In genomic region chr8:87417466-87417865, GRCm38 (mm10) we compare ENCODE assay signal across 27 mouse cellular contexts. TPM values are rescaled to one million over a fixed set of nuclear protein-coding genes. Genes with fewer than 3 reads are reported as not detected.
DNase-seq lines count a peak whose midpoint lies in the region; ATAC-seq lines count a peak whose summit lies in the region.
"Had no signal": no experiment of that assay in that cellular context is flagged by ENCODE, and none has a peak within 500 bp of the region (broad histone marks: within the 10 kb centered on the region; RNA-seq: fewer than 3 reads in every experiment).

No protein-coding gene starts in this region.

- no peak overlapping the region for H3K4me2 ChIP-seq in kidney, embryonic 14.5 days (replicated peaks; ENCODE audit: low read depth, low read length)
- H3K4me2 ChIP-seq: embryonic facial prominence, embryonic 13.5 days; forebrain, embryonic 12.5 days; forebrain, embryonic 15.5 days; heart, embryonic 12.5 days; heart, embryonic 15.5 days; hindbrain, embryonic 14.5 days had no signal

- peak; percentile 23 for DNase-seq in cerebellum, adult 9-11 months
- DNase-seq in heart, adult 11 months = peak; percentile 62
- DNase-seq in heart, adult 9 months (ENCODE audit: low spot score in 2 of 2) = no peak
- DNase-seq in cerebellum, postnatal 25 days = peak; percentile 32 to 36
- DNase-seq: adrenal gland, adult 2 months; adrenal gland, postnatal 14 days; embryo, embryonic 11 days; gastrocnemius, postnatal 25 days; heart, adult 2 months; heart, postnatal 14 days; heart, postnatal 4 days; kidney, adult 18-20 months; kidney, adult 9 months had no signal

- no peaks in the 10 kb centered on the region for H3K4me1 ChIP-seq in kidney, embryonic 14.5 days (ENCODE audit: control insufficient read depth, insufficient read depth, low read length)
- H3K4me1 ChIP-seq: embryonic facial prominence, embryonic 13.5 days; forebrain, embryonic 12.5 days; forebrain, embryonic 15.5 days; heart, embryonic 12.5 days; heart, embryonic 15.5 days had no signal

- 58% methylated on average over 2 of the region's 2 CpGs for WGBS in kidney, embryonic 14.5 days

- ATAC-seq in cerebellum, adult (ENCODE audit: insufficient number of reproducible peaks, low FRiP score, low TSS enrichment) = no peak
- ATAC-seq in kidney, embryonic 14.5 days (ENCODE audit: low FRiP score, low TSS enrichment) = no peak
- ATAC-seq: CD4-positive, CD25-positive, alpha-beta regulatory T cell, adult 4 months; forebrain, embryonic 15.5 days; hindbrain, postnatal 0 days; inflammation-experienced regulatory T-cells, adult 6 months; intestine, embryonic 16.5 days had no signal

- no peaks in the 10 kb centered on the region for H3K36me3 ChIP-seq in kidney, embryonic 14.5 days (ENCODE audit: control insufficient read depth, insufficient read depth, low read length)
- H3K36me3 ChIP-seq: embryonic facial prominence, embryonic 10.5 days; embryonic facial prominence, embryonic 13.5 days; forebrain, embryonic 12.5 days; forebrain, embryonic 15.5 days; heart, embryonic 12.5 days; heart, embryonic 15.5 days had no signal

- H3K9me3 ChIP-seq in kidney, embryonic 14.5 days (ENCODE audit: control insufficient read depth, low read length) = no peaks in the 10 kb centered on the region
- H3K9me3 ChIP-seq: embryonic facial prominence, embryonic 10.5 days; embryonic facial prominence, embryonic 13.5 days; forebrain, embryonic 12.5 days; forebrain, embryonic 15.5 days; heart, embryonic 12.5 days; heart, embryonic 15.5 days had no signal

- H3K9ac ChIP-seq in kidney, embryonic 14.5 days (ENCODE audit: low read depth, low read length) = no peak overlapping the region
- H3K9ac ChIP-seq: embryonic facial prominence, embryonic 13.5 days; forebrain, embryonic 12.5 days; forebrain, embryonic 15.5 days; heart, embryonic 12.5 days; heart, embryonic 15.5 days; hindbrain, embryonic 14.5 days had no signal

- no peak overlapping the region for H3K27ac ChIP-seq in kidney, embryonic 14.5 days (ENCODE audit: low read depth, low read length)
- H3K27ac ChIP-seq: embryonic facial prominence, embryonic 10.5 days; embryonic facial prominence, embryonic 13.5 days; forebrain, embryonic 12.5 days; forebrain, embryonic 15.5 days; heart, adult 2 months; heart, embryonic 15.5 days; hindbrain, embryonic 14.5 days; hindbrain, postnatal 0 days had no signal

- H3K4me3 ChIP-seq in kidney, embryonic 14.5 days (ENCODE audit: low read length) = no peak overlapping the region
- H3K4me3 ChIP-seq: embryonic facial prominence, embryonic 10.5 days; embryonic facial prominence, embryonic 13.5 days; erythroblast, embryonic 14.5 days; forebrain, embryonic 12.5 days; forebrain, embryonic 15.5 days; heart, adult 2 months; heart, embryonic 12.5 days; heart, embryonic 15.5 days had no signal

- H3K27me3 ChIP-seq in kidney, embryonic 14.5 days (ENCODE audit: control insufficient read depth, insufficient read depth, low read length) = no peaks in the 10 kb centered on the region
- H3K27me3 ChIP-seq: embryonic facial prominence, embryonic 13.5 days; forebrain, embryonic 12.5 days; forebrain, embryonic 15.5 days; heart, embryonic 15.5 days had no signal

RNA-seq across cellular contexts. Expression of gene Cbln1, which starts 54.9 kb away (rescaled TPM):
- polyA plus RNA-seq in kidney, embryonic 14.5 days (2014; fragmentation: Nextera tagmentation; extraction: Ambion mirVana) = 0.19 TPM in 1 of 2 replicates, not detected in the other
- polyA plus RNA-seq: CD4-positive, CD25-positive, alpha-beta regulatory T cell, adult 4 months; erythroblast, embryonic 14.5 days; heart, embryonic 15.5 days; inflammation-experienced regulatory T-cells, adult 6 months; intestine, embryonic 16.5 days had no signal

Comparison
In these comparisons a context has a peak if more than half of its experiments do, and no peak if none do; other contexts are left out.
1. DNase-seq: peak in cerebellum, adult 9-11 months (single experiment), heart, adult 11 months (single experiment) and cerebellum, postnatal 25 days (2 of 2); none in heart, adult 9 months (0 of 2).